Mouse (Mus musculus): ENCODE data around the gene Tmem156. TPM values are rescaled to one million over a fixed set of nuclear protein-coding genes. Genes with fewer than 3 reads are reported as not detected.

Tmem156 gene
- polyA plus RNA-seq, 1 experiment: not detected

GRCm38 (mm10) chr5:65096082-65096481, 4.2 kb upstream of the Tmem156 start:
- H3K9ac ChIP-seq (ENCODE audit: low read depth, poor library complexity, severe bottlenecking): no peak overlapping the region

GRCm38 (mm10) chr5:65094902-65095545, 3.1 kb upstream of the Tmem156 start:
- Histone ChIP-seq H3K36me3 (ENCODE audit: control insufficient read depth, insufficient read depth, low read length, poor library complexity, severe bottlenecking) (no peaks in the 10 kb centered on the region), H3K4me3 (ENCODE audit: low read depth, low read length) (no peak overlapping the region), H3K27ac (ENCODE audit: insufficient read depth, low read length) (no peak overlapping the region), H3K9me3 (replicated peaks; ENCODE audit: control insufficient read depth, insufficient read depth, low read length, poor library complexity, severe bottlenecking) (no peaks in the 10 kb centered on the region; the same call in 1 of the 2 replicates), H3K4me1 (ENCODE audit: control insufficient read depth, insufficient read depth, low read length) (no peaks in the 10 kb centered on the region), H3K9ac (ENCODE audit: low read depth, poor library complexity, severe bottlenecking) (no peak overlapping the region), H3K27me3 (ENCODE audit: control insufficient read depth, insufficient read depth, low read length, poor library complexity, severe bottlenecking) (no peaks in the 10 kb centered on the region)
- TF ChIP-seq EP300 (IDR thresholded peaks at IDR 0.05; ENCODE audit: insufficient read depth, low read depth, low read length) (no peak), POLR2A (IDR thresholded peaks at IDR 0.05; ENCODE audit: insufficient read depth, low read length) (no peak), CTCF (IDR thresholded peaks at IDR 0.05; ENCODE audit: low read depth, low read length) (no peak)

More at GRCm38 (mm10) chr5:65096082-65096481, 4.2 kb upstream of the Tmem156 start:
- no peak overlapping the region for H3K4me3 ChIP-seq (ENCODE audit: low read depth, low read length)
- H3K4me1 ChIP-seq (ENCODE audit: control insufficient read depth, insufficient read depth, low read length): no peaks in the 10 kb centered on the region
- no peaks in the 10 kb centered on the region for H3K36me3 ChIP-seq (ENCODE audit: control insufficient read depth, insufficient read depth, low read length, poor library complexity, severe bottlenecking)
- no peaks in the 10 kb centered on the region; the same call in 1 of the 2 replicates for H3K9me3 ChIP-seq (replicated peaks; ENCODE audit: control insufficient read depth, insufficient read depth, low read length, poor library complexity, severe bottlenecking)
- no peak overlapping the region for H3K27ac ChIP-seq (ENCODE audit: insufficient read depth, low read length)
- H3K27me3 ChIP-seq (ENCODE audit: control insufficient read depth, insufficient read depth, low read length, poor library complexity, severe bottlenecking): no peaks in the 10 kb centered on the region
- TF ChIP-seq EP300 (IDR thresholded peaks at IDR 0.05; ENCODE audit: insufficient read depth, low read depth, low read length) (no peak), CTCF (IDR thresholded peaks at IDR 0.05; ENCODE audit: low read depth, low read length) (no peak), POLR2A (IDR thresholded peaks at IDR 0.05; ENCODE audit: insufficient read depth, low read length) (no peak)

DNA sequence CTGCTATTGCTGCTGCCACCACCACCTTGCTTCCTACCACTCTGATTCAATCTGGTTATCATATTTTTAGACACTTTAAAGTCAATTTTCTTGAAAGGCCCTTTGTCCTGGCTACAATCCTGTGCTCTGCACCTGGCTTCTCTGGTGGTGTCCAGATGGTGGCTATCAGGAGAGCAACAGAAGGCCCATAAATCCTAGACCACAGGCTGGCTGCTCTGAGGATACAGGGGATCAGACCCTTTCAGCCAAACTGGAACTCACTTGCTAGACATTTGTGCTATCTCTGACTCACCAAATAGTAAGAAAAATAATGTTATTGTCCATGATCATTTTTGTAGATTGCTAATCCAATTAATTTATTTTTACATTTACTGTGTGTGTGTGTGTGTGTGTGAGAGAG, 1.8 kb upstream of the Tmem156 start:
- no peaks in the 10 kb centered on the region for H3K27me3 ChIP-seq (ENCODE audit: control insufficient read depth, insufficient read depth, low read length, poor library complexity, severe bottlenecking)
- H3K4me3 ChIP-seq (ENCODE audit: low read depth, low read length): no peak overlapping the region
- no peak overlapping the region for H3K9ac ChIP-seq (ENCODE audit: low read depth, poor library complexity, severe bottlenecking)
- H3K4me1 ChIP-seq (ENCODE audit: control insufficient read depth, insufficient read depth, low read length): no peaks in the 10 kb centered on the region
- no peak for TF ChIP-seq CTCF (IDR thresholded peaks at IDR 0.05; ENCODE audit: low read depth, low read length)
- no peak for TF ChIP-seq EP300 (IDR thresholded peaks at IDR 0.05; ENCODE audit: insufficient read depth, low read depth, low read length)
- TF ChIP-seq POLR2A (IDR thresholded peaks at IDR 0.05; ENCODE audit: insufficient read depth, low read length): no peak
- no peaks in the 10 kb centered on the region for H3K36me3 ChIP-seq (ENCODE audit: control insufficient read depth, insufficient read depth, low read length, poor library complexity, severe bottlenecking)
- H3K9me3 ChIP-seq (replicated peaks; ENCODE audit: control insufficient read depth, insufficient read depth, low read length, poor library complexity, severe bottlenecking): no peaks in the 10 kb centered on the region; the same call in 1 of the 2 replicates
- no peak overlapping the region for H3K27ac ChIP-seq (ENCODE audit: insufficient read depth, low read length)

DNA sequence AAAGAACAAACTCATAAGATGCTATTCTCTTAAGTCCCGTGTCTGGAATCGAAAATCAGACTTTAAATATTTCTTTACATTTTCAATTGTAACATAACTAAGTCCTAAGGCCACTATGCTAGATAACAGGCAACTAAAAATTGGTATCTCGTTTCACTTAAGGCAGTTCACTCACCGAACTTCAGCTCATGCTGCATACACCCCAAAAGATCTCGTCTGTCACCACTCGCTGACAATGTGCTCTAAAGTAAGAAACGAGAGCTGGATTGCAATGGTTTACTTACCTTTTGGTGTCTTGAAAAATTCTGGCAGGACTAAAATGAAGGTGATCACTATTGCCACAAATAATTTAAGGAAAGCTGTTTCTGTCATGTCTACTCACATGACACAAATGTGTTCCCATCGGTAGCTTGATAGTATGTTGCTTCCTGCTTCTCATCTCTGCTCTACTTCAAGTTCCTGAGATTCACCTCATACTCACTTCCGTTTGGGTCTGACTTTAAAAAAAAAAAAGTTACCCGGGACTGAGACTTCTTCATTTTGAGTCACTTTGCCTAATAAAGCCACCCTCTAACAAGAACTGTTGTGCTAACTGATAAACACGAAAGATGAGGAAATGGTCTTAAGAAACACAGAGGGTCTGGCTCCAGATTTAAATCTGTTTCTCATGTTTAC, 611 bp downstream of the Tmem156 start:
- no peak for TF ChIP-seq POLR2A (IDR thresholded peaks at IDR 0.05; ENCODE audit: insufficient read depth, low read length)
- no peak for TF ChIP-seq CTCF (IDR thresholded peaks at IDR 0.05; ENCODE audit: low read depth, low read length)
- TF ChIP-seq EP300 (IDR thresholded peaks at IDR 0.05; ENCODE audit: insufficient read depth, low read depth, low read length): no peak
- no peaks in the 10 kb centered on the region; the same call in 1 of the 2 replicates for H3K9me3 ChIP-seq (replicated peaks; ENCODE audit: control insufficient read depth, insufficient read depth, low read length, poor library complexity, severe bottlenecking)
- no peak overlapping the region for H3K4me3 ChIP-seq (ENCODE audit: low read depth, low read length)
- no peaks in the 10 kb centered on the region for H3K36me3 ChIP-seq (ENCODE audit: control insufficient read depth, insufficient read depth, low read length, poor library complexity, severe bottlenecking)
- no peaks in the 10 kb centered on the region for H3K27me3 ChIP-seq (ENCODE audit: control insufficient read depth, insufficient read depth, low read length, poor library complexity, severe bottlenecking)
- H3K9ac ChIP-seq (ENCODE audit: low read depth, poor library complexity, severe bottlenecking): no peak overlapping the region
- no peak overlapping the region for H3K27ac ChIP-seq (ENCODE audit: insufficient read depth, low read length)
- H3K4me1 ChIP-seq (ENCODE audit: control insufficient read depth, insufficient read depth, low read length): no peaks in the 10 kb centered on the region

DNA sequence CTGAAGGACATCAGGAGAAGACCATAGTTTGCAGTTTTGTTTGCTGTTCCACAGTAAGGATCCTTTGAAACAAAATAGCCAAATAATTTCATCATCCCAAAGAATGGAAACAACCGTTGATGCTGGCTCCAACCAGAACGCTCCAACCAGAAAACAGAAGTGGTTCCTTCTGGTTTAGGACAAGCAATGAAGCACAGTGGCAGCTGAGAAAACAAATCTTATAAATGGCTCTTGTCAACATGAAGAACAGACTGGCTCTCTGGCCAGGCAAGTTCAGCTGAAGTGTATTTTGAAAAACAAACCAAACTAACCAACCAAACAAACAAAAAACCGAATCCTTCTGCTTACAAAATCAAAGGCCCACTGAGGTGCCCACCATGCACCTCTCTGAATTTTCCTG, 2.2 kb downstream of the Tmem156 start:
- Histone ChIP-seq H3K4me1 (ENCODE audit: control insufficient read depth, insufficient read depth, low read length) (no peaks in the 10 kb centered on the region), H3K36me3 (ENCODE audit: control insufficient read depth, insufficient read depth, low read length, poor library complexity, severe bottlenecking) (no peaks in the 10 kb centered on the region), H3K4me3 (ENCODE audit: low read depth, low read length) (no peak overlapping the region), H3K9me3 (replicated peaks; ENCODE audit: control insufficient read depth, insufficient read depth, low read length, poor library complexity, severe bottlenecking) (no peaks in the 10 kb centered on the region), H3K27ac (ENCODE audit: insufficient read depth, low read length) (no peak overlapping the region), H3K9ac (ENCODE audit: low read depth, poor library complexity, severe bottlenecking) (no peak overlapping the region), H3K27me3 (ENCODE audit: control insufficient read depth, insufficient read depth, low read length, poor library complexity, severe bottlenecking) (no peaks in the 10 kb centered on the region)
- no peak for TF ChIP-seq POLR2A (IDR thresholded peaks at IDR 0.05; ENCODE audit: insufficient read depth, low read length)

- Histone ChIP-seq H3K27ac (ENCODE audit: insufficient read depth, low read length) (no peak overlapping the region), H3K9me3 (replicated peaks; ENCODE audit: control insufficient read depth, insufficient read depth, low read length, poor library complexity, severe bottlenecking) (no peaks in the 10 kb centered on the region), H3K4me3 (ENCODE audit: low read depth, low read length) (no peak overlapping the region), H3K9ac (ENCODE audit: low read depth, poor library complexity, severe bottlenecking) (no peak overlapping the region), H3K27me3 (ENCODE audit: control insufficient read depth, insufficient read depth, low read length, poor library complexity, severe bottlenecking) (no peaks in the 10 kb centered on the region), H3K4me1 (ENCODE audit: control insufficient read depth, insufficient read depth, low read length) (no peaks in the 10 kb centered on the region), H3K36me3 (ENCODE audit: control insufficient read depth, insufficient read depth, low read length, poor library complexity, severe bottlenecking) (no peaks in the 10 kb centered on the region)
- TF ChIP-seq EP300 (IDR thresholded peaks at IDR 0.05; ENCODE audit: insufficient read depth, low read depth, low read length) (no peak), CTCF (IDR thresholded peaks at IDR 0.05; ENCODE audit: low read depth, low read length) (no peak), POLR2A (IDR thresholded peaks at IDR 0.05; ENCODE audit: insufficient read depth, low read length) (no peak)
Measured at GRCm38 (mm10) chr5:65086522-65086921, 5.4 kb downstream of the Tmem156 start.

Data from ES-Bruce4 (cell line).